Mouse (Mus musculus) ovary, adult 18-20 months (tissue): ENCODE measurements around the gene Lmo3.

Experiments used
- DNase-seq: peaks from one replicate; pipeline ENCODE4 v3.0.0; 2022; ENCODE audit warnings: low spot score, mixed read lengths

Lmo3 gene

DNA sequence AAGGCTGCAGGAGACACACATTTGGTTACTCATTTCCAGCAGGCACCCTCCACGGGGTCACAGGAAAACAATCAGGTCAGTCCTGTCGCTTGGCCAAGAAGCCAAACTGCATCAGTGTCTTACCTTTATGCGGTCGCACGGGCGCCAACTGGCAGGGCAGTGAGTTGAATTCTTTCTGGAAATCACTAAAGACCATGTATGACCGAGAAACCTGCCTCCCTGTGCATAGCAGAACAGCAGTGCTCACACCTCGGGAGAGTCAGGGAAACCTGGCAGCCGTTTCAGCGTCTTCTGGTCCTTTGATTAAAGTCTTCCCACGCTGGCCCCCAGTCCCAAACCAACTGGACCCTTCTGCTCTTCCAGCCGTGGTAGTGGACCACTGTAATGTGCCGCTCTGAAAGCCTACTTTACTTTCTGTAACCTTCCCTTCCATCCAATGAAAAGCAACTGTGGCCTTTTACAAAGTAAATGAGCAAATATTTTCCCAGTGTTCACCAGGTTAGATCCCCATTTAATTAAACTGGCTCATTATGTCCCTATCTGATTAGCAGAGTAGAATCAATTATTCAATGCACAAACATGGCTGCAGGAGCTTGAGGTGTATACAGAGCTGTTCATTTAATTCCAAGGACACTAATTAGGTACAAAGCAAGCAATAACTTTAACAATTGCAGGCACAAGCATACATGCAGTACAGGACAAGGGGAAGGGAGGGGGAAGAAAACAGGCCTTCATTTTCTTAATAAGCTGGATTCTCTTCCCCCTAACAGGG is at the start of gene Lmo3:
Gene Lmo3, minus strand, starts transcription at position 235 of the 772 bp plus-strand sequence.
- no peak for DNase-seq

DNA sequence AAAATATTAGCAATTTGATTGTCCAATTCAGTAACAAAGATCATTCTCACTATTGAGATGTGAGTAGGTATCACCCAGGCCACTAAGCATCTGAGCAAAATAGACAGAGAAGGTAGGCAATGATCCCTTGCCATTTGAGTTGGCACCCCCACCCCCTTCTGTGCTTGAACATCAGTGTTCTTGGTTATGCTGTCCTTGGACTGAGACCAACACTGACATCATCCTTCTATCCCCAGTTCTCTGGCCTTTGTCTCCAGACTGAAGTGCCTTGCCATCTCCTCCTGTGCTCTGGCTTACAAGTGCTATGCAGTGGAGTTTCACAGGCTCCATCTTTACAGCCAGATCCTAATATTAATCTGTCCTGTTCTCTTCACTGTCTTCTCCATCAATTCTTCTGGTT is 39.0 kb upstream of the Lmo3 start:
- no peak for DNase-seq

DNA sequence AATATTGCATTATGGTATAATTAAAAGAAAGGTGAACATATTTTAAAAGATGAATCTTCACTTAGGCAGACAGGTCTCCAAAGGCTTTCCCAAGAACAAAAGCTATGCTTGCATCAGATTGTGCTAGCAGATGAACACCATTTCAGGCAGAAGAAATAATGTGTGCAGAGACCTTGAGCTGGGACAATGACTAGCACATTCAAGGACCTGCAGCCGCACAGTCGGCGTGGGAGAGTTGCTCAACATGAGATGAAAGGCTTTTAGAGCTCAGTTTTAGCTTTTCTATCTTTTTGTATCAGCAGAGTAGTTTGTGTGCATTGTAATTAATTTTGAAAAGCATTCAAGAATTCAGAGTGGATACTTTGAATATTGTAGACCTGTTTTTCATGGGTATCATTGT is 36.6 kb upstream of the Lmo3 start:
- DNase-seq, result peak; percentile 3

DNA sequence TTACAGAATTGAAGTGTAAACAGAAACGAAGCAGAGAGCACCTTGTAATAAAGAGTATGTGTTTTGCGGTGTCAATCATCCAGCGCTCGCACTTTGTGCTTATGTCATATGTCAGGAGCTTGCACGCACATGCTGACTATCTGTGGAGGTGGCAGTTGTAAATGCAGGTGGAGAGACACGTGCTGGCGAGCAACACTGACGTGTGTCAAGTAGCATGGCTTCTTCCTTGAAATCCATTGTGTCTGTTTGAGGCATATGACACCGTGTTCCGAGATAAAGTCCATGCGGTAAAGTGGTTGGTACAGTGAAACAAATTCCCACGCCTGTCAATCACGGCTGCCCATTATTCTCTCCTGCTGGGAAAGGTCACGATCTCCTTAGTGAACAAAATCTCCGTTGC is 15.2 kb upstream of the Lmo3 start:
- DNase-seq, result no peak

DNA sequence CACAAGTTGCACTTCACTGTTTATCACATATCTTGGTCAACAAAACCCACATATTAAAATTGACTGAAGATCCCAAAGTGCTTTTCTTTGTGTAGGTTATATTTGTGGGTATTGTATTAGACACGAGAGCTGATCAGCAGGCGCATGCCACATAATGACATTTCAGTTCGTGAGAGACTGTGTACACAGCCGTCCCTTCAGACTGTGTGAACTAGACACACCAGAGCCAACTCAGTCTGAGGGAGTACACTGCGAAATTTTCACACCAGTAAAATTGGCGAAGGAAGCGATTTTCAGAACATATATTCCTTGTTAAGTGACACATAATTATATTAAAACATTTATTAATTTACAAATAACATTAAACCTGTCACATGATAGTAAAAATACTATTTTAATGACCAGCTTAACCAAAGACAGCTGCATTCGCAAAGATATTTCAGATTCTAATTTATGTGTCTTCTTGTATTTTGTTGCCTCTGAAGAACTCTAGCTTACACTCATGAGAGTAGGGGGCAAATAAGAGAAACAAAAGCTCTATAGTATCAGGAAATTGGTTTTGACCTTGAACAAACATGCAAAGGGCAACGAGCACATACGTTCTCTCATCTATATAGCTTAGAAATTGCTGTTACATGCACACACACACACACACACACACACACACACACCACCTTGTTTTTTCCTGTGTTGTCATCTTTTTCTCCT is 14.4 kb upstream of the Lmo3 start:
- DNase-seq, result no peak

DNA sequence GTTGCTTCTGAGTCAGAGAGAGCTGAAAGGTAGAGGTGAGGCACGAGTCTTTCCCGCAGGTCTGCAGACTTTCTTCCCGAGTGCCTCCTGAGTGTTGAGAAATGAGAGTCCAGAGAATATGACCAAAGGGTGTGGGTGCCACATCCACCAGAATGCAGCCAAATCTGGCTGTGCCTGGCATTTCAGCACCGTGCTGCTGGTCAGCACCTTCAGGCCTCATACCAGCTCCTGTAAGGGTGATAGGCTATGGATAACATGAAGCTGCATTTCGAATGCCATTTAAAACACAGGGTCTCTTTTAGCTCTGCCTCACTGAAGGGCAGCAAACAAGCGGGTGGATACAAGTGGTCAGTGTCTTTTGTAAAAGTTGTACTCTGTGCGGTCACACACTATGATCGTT is 1.5 kb upstream of the Lmo3 start:
- no peak for DNase-seq

DNA sequence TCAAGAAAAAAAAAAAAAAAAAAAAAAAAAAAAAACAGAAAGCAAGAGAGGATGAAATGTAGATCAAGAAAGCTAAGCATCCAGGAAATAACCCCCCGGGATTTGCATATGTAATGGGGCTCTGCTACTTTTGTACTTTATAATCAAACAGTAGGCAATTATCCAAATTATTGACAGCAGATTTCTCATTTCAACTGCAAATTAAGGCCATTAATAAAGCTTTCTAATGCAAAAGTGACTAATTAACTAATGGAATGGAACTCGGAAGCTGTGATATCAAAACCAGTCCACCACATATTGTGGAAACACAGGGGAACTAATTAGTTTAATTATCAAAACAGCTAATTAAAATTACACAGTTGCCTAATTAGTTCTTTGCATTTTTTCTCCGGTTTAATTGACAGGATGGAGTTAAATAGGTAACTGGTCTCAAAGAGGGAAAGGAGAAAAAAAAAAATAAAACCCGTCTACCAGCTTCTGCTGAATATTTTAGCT is 785 bp upstream of the Lmo3 start:
- DNase-seq, result no peak

DNA sequence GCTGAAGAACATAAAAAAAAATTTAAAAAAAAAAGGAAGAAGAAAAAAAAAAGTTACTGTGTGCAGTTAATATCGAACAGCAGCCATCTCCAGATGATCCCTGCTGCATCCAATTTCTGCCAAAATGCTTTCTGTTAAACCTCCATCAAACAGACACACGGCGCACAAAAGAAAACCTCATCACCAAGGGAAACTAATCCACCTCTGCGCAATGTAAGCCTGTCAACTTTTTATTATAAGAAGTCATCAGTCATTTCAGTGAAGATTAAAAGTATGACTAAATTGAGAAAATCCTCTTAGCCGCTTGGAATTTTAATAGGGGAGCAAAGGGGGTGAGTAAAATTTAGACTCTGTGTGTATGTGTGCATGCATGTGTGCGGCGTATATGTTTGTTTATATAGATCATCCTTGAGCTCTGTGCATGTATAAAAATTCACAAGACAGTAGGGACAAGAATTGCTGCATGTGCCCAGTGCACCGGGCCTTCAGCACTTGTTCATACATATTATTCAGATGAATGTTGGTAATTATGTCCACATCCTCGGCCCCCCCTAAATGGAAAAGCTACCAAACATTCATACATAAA is 1.2 kb downstream of the Lmo3 start:
- DNase-seq, result no peak

DNA sequence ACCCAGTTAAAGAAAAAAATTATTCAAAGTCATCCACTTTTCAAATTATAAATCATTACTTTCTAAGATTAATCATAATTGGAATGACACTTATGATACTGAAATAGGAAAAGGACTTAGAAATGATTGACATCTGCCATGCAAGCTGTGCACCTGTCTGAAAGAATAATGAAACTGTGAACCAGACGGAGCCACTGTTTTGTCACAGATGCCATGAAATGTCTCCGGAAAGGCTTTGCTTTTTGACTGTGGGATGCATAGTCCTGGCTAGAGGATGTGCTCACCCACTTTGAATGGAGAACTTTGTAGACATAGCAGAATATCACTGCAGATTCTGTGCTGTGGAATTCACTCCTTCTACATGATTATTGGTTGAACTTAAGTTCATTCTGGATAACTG is 18.4 kb downstream of the Lmo3 start:
- no peak for DNase-seq

DNA sequence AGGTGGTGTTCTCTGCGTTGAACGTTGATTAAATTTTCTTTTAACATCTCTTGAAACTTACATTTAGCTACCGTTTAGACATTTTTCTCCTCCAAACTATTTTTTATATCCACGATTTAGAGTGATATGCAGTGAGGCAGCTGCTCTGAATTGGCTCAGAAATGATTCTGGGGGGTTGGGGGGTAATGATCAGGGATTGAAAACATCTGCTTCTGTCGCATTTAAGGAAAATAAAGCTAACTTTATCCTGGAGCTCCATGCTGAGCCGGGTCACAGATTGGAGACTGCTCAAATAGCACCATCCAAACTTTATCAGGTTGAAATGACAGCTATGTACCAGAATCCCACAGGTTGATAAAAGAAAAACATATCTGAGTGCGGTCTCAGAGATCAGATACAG is 29.6 kb downstream of the Lmo3 start:
- DNase-seq, result no peak

DNA sequence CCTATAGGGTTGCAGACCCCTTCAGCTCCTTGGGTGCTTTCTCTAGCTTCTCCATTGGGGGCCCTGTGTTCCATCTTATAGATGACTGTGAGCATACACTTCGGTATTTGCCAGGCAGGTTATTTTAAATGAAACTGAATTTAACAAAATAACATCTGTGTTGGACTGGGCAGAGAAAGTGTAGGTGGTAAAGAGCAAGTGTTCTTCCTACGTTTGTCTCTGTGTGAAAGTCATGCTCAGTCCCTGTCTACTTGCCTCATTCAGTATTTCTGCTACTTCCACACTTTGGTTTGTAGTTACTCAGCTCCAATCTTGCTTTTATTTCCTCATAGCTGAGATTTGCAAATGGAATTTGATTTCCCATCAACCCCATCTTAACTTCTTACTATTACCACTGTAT is 46.9 kb downstream of the Lmo3 start:
- no peak for DNase-seq

DNA sequence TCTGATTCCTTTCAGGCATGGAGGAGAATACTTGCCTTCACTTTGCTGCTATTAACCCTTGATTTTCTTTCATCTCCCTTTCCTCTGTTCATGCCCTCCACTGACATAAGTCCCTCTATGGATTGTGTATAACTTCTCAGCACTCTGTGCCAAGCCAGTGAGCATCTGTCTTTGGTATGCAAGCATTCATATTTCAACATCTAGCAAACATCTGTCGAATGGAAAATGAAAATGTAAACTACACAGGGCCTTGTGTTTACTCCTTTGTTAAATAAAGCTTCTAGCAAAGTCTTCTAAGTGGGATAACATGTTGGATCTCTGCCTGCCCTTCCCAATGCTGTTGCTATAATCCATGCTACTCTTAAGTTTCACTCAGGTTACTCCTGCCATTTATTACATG is 75.1 kb downstream of the Lmo3 start:
- DNase-seq, result no peak

DNA sequence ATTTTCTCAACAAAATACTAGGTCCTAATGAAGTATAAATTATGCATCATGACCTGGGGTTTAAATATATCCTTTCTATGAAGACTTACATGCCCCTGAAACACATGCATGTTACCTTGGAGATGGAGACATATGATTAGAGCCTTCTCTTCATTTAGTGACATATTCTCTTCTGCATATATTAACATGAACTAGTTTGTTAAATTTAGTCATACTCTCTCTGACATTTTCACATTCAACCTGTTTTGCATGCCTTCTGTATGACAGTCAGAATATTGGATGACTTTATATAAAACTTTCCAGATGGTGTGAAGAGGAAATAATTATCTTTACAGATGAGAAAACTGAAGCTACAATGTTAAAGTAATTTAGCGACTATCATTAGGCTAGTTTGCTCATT is 77.8 kb downstream of the Lmo3 start:
- DNase-seq, result no peak

DNA sequence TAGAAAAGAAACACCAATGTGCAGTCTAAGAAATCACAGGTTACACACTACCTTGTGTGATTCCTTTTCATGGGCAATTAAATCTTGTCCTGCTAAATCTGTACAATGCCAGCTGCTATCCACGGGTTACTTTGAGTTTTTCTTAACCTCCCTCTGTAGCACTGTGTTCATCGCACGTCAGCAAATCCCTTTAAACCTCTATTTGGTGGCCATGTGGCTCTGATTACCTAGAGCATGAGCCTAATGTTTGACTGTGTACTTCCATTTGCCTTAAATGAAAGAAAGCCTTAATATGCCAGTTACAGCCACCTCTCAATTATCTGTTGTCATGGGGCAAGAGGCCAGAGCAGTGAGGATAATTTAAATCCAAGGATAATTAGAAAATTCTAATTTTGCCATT is 98.9 kb downstream of the Lmo3 start:
- no peak for DNase-seq

DNA sequence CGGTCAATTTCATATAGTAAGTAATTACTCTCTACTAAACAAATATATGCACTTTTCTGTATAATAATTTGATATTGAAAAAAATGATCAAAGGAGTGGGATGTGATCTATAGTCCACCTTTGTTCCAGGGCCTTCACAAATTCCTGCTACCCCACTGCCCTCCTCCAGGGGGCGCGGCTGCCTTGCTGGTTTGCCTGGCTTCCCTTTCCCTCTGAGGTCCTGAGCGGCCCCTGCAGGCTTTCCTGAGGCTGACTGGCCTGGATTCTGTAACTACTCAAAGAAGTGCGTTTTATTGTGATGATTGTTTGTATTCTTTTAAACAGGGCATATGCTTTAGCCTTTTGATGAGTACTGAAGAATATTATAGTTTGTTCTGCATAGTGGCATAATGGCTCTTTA is 104.2 kb downstream of the Lmo3 start:
- peak; percentile 7 for DNase-seq

DNA sequence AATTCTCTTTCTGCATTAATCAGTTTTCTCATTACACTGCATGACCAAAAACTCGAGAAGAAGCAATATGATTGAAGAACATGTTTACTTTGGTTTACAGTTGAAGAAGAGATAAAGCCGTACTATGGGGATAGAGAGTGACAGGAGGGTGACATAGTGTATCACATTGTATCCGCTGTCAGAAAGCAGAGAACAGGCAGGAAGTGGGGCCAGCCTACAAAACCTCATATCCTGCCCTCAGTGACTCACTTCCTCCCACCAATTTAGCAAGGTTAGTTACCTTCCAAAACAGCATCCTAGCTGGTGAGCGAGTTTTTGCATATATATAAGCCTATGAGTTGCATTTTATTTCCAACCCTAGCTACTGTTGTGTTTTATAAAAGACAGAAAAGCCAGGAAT is 112.6 kb downstream of the Lmo3 start:
- no peak for DNase-seq

DNA sequence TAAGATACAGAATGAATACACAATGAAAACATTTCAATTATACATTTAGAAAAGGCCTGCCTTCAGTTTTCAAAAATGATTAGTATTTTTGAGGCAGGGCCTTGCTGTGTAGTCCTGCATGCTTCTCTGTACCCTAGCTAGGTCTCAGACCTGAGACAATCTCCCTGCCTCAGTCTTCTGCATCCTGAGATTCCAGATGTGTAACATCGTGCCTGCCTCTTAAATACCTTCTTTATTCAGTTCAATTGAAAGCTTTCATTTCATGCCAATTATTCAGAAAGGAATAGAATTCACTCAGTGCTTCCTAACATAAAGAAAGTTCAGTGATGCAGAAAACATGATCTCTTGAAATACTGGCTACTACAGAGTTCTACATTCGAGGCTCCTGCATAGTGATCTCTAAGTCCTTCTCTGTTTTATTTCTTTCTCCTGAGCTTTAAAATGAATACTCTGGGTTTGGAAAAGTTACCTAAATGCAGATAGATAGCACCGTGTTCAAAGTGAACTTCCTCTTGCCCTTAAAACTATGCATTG is 137.2 kb downstream of the Lmo3 start:
- DNase-seq, result no peak

DNA sequence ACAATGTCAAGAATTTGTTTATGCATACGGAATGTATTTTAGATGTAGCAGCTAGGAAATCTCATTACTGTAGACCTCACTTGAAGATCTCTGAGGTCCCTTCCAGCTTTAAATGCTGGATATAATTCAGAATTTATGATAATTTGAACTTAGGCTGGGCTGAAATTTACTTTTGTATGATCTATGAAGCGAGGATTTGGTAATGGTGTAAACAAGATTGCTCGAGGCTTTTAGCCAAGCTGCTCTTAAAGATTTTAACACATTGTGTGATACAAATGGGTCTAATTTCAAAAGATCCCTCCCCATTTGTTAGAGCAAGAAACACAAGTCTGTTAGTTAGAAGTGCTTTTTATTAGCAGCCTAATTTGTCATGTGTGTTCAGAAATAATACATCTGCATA is 144.4 kb downstream of the Lmo3 start:
- DNase-seq, result no peak

DNA sequence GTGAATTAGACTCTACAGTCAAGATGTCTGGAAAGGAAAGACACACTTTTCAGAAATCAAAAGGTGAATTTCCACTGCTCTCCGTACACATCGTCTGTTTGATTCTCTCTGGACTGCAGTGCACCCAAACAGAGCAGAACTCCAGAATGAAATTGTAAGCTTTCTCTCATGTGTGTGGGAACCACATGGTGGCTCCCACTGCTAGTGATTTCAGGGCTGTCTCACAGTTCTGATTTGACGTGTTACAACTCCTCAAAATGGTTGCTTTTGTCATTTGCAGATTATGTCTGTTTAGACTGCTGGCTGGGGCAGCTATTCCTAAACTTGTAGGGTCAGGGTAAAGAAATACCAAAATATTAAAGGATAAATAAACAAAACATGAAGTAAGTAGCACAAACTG is 145.0 kb downstream of the Lmo3 start:
- DNase-seq, result no peak

DNA sequence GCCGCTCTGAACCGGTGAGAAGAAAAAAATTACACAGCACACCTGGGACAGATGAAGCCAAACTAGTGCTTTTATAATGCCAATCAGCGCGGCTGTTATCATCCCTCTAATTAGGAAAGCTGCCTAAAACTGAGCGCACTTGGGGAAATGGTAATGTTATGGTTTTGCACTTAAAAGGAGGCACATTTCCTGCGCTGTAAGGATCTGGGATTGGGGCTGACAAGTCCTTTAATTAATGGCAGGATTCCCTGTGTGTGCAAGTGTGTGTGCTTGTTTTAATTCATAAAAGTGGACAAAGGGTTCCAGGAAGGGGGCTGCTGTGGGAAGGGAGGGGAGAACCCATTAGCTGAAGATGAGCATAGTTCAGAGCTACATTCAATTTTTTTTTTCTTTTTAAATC is 154.4 kb downstream of the Lmo3 start:
- DNase-seq, result no peak

DNA sequence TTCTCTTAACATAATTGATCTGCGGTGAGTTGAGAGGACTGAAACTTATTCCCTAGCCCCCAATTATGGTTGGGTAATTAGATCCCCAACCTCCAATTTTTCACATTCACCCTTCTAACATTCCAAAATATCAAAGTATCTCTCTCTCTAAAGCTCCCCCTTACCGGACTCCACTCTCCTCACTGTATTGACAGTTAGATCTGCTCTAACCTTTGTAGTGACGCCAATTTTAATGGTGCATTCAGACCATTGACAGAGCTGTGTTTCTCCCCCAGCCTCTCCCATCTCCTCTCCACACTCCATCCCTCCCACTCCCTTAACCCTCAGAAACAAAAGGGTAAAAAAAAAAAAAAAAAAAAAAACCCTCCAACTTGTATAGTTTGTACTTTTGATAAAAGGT is 154.9 kb downstream of the Lmo3 start:
- DNase-seq, result no peak

DNA sequence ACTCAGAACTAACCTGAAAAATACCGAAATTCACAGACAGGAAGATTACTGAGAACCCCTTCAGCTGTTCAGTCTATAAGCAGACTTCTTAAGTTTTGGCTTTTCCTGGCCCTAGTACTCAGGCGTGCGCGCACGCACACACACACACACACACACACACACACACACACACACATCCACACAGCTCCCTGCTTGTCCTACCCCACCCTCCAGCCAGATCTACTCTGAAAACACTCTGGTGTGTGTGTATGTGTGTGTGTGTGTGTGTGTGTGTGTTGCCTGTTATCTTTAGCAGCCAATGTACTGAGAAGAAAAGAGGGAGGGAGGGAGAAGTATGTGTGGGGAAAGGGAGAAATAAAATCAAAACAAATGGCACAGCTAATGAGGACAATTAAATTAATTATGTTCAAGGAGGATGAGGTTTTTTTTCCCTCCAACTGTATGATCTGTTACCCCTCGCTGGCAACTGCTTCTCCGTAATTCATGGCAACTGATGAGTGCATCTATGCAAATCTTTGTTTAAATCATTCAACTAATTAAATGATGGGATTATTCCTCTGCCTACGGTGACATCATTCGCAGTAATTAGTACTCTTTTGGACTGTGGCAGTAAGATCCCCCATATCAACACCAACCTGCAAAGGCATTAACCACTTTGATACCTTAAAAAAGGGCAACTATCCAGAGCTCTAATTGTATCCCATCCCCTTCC is 157.1 kb downstream of the Lmo3 start:
- no peak for DNase-seq
